Mouse (Mus musculus): ENCODE measurements at regions not wholly inside any gene's neighbourhood (a gene's known extent, or its start where the extent isn't known, plus 50 kb on each side); places are given as distances from the start of the nearest gene placed in this dataset.
A peak's percentile ranks its signal among the peaks of the same experiment; 100 is the strongest.

DNA sequence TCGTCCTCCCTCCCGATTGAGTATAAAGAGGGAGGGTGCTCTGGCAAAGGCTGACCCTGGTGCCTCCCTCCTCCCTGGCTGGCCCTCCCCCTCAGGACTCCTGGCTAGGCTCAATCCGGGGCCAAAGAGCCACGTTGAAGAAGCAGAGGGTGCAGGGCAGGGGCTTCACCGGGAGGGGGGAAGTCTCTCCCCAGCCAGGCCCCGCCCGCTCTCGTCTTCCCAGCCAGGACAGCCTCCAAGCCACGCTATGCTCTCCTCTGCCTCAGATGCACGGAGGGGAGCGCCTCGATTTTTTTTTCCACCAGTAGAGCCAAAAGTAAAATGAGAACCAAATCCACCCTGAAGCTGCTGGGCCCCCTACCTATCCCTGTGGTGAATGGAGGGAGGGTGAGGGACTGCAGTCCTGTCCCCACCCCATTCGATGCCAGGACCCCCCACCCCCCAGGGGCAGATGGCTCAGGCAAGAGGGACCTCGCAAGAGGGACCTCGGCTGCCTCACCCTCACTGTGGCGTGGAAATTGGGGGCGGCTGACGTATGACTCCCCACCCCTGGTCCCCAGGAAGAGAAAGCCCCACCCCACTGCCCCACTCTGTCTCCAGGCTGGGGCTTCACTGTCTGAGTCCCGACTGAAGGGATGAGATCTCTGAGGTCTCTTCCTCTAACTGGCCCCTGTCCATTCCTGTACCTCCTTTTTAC is 53.2 kb upstream of the Col1a1 start:
- Histone ChIP-seq H3K4me3 (ENCODE audit: low read depth, low read length) (no peak overlapping the region; the same call in 1 of the 2 replicates), H3K9ac (replicated peaks; ENCODE audit: low read length) (peak overlapping the region; percentile 53), H3K27ac (replicated peaks; ENCODE audit: low read depth, low read length) (peak overlapping the region; percentile 95), H3K27me3 (ENCODE audit: control insufficient read depth, insufficient read depth, low read length) (no peaks in the 10 kb centered on the region; the same call in 1 of the 2 replicates), H3K4me2 (ENCODE audit: low read depth, low read length) (peak overlapping the region; percentile 40), H3K9me3 (replicated peaks; ENCODE audit: control insufficient read depth, low read length) (no peaks in the 10 kb centered on the region), H3K36me3 (replicated peaks; ENCODE audit: control insufficient read depth, insufficient read depth, low read depth, low read length) (no peaks in the 10 kb centered on the region), H3K4me1 (ENCODE audit: control insufficient read depth, insufficient read depth, low read length) (peaks cover 9% of the 10 kb centered on the region)
- ATAC-seq (replicated peaks; ENCODE audit: insufficient number of reproducible peaks, low FRiP score, low TSS enrichment, low read depth) (peak; percentile 71), DNase-seq (ENCODE audit: low spot score) (peak; percentile 82)
- WGBS = 1% methylated on average over 19 of the region's 19 CpGs

DNA sequence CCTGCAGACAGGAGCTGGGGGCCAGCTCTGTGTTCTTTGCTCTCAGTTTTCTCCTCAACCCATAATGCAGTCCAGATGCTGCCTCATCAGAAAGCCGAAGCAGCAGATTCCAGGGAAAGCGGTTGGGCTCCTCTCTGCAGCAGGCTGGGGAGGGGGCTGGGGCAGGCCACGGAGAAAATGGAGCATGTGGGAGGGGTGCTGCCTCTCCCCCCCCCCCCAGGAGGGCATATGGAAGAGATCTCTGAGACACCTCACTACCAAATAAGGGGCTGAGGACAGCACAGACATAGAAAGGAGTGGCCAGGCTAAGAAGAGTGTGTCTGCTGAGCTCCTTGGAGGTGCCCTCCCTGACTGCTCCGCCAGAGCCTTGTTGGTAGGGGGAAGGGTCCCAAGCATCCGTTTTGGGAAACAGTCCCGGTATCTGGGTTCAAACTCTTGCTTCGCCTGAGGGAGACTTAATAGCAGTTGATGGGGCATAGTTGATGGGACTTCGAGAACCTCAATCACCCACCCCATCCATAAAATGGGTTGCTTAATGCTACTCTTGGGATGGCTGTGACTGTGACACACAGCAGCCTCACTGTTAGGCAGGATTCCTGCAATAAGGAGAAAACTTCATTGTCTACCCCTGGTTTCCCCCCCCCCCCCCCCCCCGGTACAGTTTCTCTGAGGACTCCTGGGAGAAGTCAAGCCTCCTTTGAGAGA is 53.9 kb upstream of the Col1a1 start:
- peak overlapping the region; percentile 40 for H3K4me2 ChIP-seq (ENCODE audit: low read depth, low read length)

GRCm38 (mm10) chr11:94880896-94881840 is 54.9 kb upstream of the Col1a1 start:
- Histone ChIP-seq H3K9me3 (replicated peaks; ENCODE audit: control insufficient read depth, low read length) (no peaks in the 10 kb centered on the region), H3K9ac (replicated peaks; ENCODE audit: low read length) (peak overlapping the region; percentile 22), H3K27ac (replicated peaks; ENCODE audit: low read depth, low read length) (peak overlapping the region; percentile 95), H3K36me3 (replicated peaks; ENCODE audit: control insufficient read depth, insufficient read depth, low read depth, low read length) (no peaks in the 10 kb centered on the region), H3K27me3 (ENCODE audit: control insufficient read depth, insufficient read depth, low read length) (no peaks in the 10 kb centered on the region; the same call in 1 of the 2 replicates), H3K4me2 (ENCODE audit: low read depth, low read length) (peak overlapping the region; percentile 5), H3K4me1 (ENCODE audit: control insufficient read depth, insufficient read depth, low read length) (peaks cover 9% of the 10 kb centered on the region), H3K4me3 (ENCODE audit: low read depth, low read length) (no peak overlapping the region)
- no peak for ATAC-seq (replicated peaks; ENCODE audit: insufficient number of reproducible peaks, low FRiP score, low TSS enrichment, low read depth)
- 3% methylated on average over 27 of the region's 27 CpGs for WGBS
- peak; percentile 65 for DNase-seq (ENCODE audit: low spot score)

More for the DNA sequence above, 53.9 kb upstream of the Col1a1 start:
- Histone ChIP-seq H3K36me3 (replicated peaks; ENCODE audit: control insufficient read depth, insufficient read depth, low read depth, low read length) (no peaks in the 10 kb centered on the region), H3K4me1 (ENCODE audit: control insufficient read depth, insufficient read depth, low read length) (peaks cover 9% of the 10 kb centered on the region), H3K9me3 (replicated peaks; ENCODE audit: control insufficient read depth, low read length) (no peaks in the 10 kb centered on the region), H3K9ac (replicated peaks; ENCODE audit: low read length) (peak overlapping the region; percentile 53), H3K27me3 (ENCODE audit: control insufficient read depth, insufficient read depth, low read length) (no peaks in the 10 kb centered on the region; the same call in 1 of the 2 replicates), H3K27ac (replicated peaks; ENCODE audit: low read depth, low read length) (peak overlapping the region; percentile 95), H3K4me3 (ENCODE audit: low read depth, low read length) (no peak overlapping the region; the same call in 1 of the 2 replicates)
- DNase-seq (ENCODE audit: low spot score) (peak; percentile 93), ATAC-seq (replicated peaks; ENCODE audit: insufficient number of reproducible peaks, low FRiP score, low TSS enrichment, low read depth) (peak; percentile 81)
- WGBS = 6% methylated on average over 8 of the region's 9 CpGs

DNA sequence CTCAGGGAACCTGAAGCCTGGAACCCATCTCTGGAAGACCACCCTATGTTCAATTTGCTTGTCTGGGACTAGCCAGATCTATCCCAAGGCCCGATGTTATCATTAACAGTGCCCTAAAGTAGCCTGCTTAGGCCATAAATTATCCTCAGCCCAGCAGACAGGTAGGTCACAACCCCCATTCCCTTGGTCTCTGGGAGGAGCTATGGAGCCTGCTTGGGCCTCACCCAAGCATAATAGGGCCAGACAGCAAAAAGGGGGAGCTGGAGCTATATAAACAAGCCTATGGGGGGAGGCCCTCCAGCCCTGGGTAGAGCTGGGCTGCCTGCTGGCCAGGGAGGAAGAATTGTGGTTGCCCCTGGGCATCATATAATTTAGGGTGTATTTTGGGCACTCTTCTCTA is 59.3 kb upstream of the Col1a1 start:
- Histone ChIP-seq H3K9ac (replicated peaks; ENCODE audit: low read length) (no peak overlapping the region), H3K36me3 (replicated peaks; ENCODE audit: control insufficient read depth, insufficient read depth, low read depth, low read length) (no peaks in the 10 kb centered on the region), H3K27ac (replicated peaks; ENCODE audit: low read depth, low read length) (no peak overlapping the region), H3K9me3 (replicated peaks; ENCODE audit: control insufficient read depth, low read length) (no peaks in the 10 kb centered on the region), H3K4me3 (ENCODE audit: low read depth, low read length) (no peak overlapping the region), H3K4me2 (ENCODE audit: low read depth, low read length) (no peak overlapping the region), H3K4me1 (ENCODE audit: control insufficient read depth, insufficient read depth, low read length) (peaks cover 3% of the 10 kb centered on the region), H3K27me3 (ENCODE audit: control insufficient read depth, insufficient read depth, low read length) (no peaks in the 10 kb centered on the region; the same call in 1 of the 2 replicates)
- ATAC-seq (replicated peaks; ENCODE audit: insufficient number of reproducible peaks, low FRiP score, low TSS enrichment, low read depth) (no peak), DNase-seq (ENCODE audit: low spot score) (no peak)
- 78% methylated on average over 1 of the region's 1 CpGs for WGBS

GRCm38 (mm10) chr11:94875026-94875425 is 61.0 kb upstream of the Col1a1 start:
- no peak overlapping the region; the same call in 1 of the 2 replicates for H3K9ac ChIP-seq (replicated peaks; ENCODE audit: low read length)
- no peaks in the 10 kb centered on the region for H3K9me3 ChIP-seq (replicated peaks; ENCODE audit: control insufficient read depth, low read length)
- H3K4me1 ChIP-seq (ENCODE audit: control insufficient read depth, insufficient read depth, low read length) = peaks cover 3% of the 10 kb centered on the region; the same call in 1 of the 2 replicates
- no peak overlapping the region for H3K4me2 ChIP-seq (ENCODE audit: low read depth, low read length)
- H3K27me3 ChIP-seq (ENCODE audit: control insufficient read depth, insufficient read depth, low read length) = no peaks in the 10 kb centered on the region; the same call in 1 of the 2 replicates
- 66% methylated on average over 7 of the region's 7 CpGs for WGBS
- no peak for ATAC-seq (replicated peaks; ENCODE audit: insufficient number of reproducible peaks, low FRiP score, low TSS enrichment, low read depth)
- no peak overlapping the region for H3K27ac ChIP-seq (replicated peaks; ENCODE audit: low read depth, low read length)
- no peaks in the 10 kb centered on the region for H3K36me3 ChIP-seq (replicated peaks; ENCODE audit: control insufficient read depth, insufficient read depth, low read depth, low read length)
- no peak for DNase-seq (ENCODE audit: low spot score)
- H3K4me3 ChIP-seq (ENCODE audit: low read depth, low read length) = no peak overlapping the region

DNA sequence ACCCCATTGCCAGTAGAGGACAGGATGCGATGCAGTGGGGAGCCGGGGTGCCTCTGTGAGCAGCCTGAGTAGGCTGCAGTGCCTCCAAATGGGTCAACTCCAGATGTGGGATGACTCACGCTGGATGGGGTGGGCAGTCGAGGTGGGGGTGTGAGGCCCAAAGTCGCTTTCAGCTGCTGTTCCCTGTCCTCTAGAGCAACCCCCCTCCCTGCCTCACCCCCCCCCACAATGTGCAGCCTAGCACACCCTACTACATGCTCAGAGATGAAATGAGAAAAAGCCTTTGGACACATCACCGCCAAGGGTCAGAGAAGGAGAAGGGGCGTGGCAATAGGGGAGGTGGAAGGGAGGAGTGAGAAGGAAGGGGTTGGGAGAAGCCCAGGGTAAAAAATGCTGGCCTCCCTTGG is 61.9 kb upstream of the Col1a1 start:
- Histone ChIP-seq H3K4me3 (ENCODE audit: low read depth, low read length) (no peak overlapping the region), H3K9me3 (replicated peaks; ENCODE audit: control insufficient read depth, low read length) (no peaks in the 10 kb centered on the region), H3K27ac (replicated peaks; ENCODE audit: low read depth, low read length) (no peak overlapping the region), H3K9ac (replicated peaks; ENCODE audit: low read length) (peak overlapping the region; percentile 43), H3K4me1 (ENCODE audit: control insufficient read depth, insufficient read depth, low read length) (peaks cover 3% of the 10 kb centered on the region; the same call in 1 of the 2 replicates), H3K4me2 (ENCODE audit: low read depth, low read length) (no peak overlapping the region), H3K27me3 (ENCODE audit: control insufficient read depth, insufficient read depth, low read length) (no peaks in the 10 kb centered on the region; the same call in 1 of the 2 replicates), H3K36me3 (replicated peaks; ENCODE audit: control insufficient read depth, insufficient read depth, low read depth, low read length) (no peaks in the 10 kb centered on the region)
- WGBS = 16% methylated on average over 7 of the region's 7 CpGs
- DNase-seq (ENCODE audit: low spot score) (no peak), ATAC-seq (replicated peaks; ENCODE audit: insufficient number of reproducible peaks, low FRiP score, low TSS enrichment, low read depth) (0 out of 2 replicates have a peak, but pooled peaks have one; percentile 40)

- H3K4me2 ChIP-seq (ENCODE audit: low read depth, low read length) = peak overlapping the region; percentile 11; the same call in 1 of the 2 replicates
- WGBS = 6% methylated on average over 7 of the region's 7 CpGs
- H3K36me3 ChIP-seq (replicated peaks; ENCODE audit: control insufficient read depth, insufficient read depth, low read depth, low read length) = no peaks in the 10 kb centered on the region
- H3K27ac ChIP-seq (replicated peaks; ENCODE audit: low read depth, low read length) = no peak overlapping the region
- H3K4me1 ChIP-seq (ENCODE audit: control insufficient read depth, insufficient read depth, low read length) = peaks cover 3% of the 10 kb centered on the region; the same call in 1 of the 2 replicates
- H3K27me3 ChIP-seq (ENCODE audit: control insufficient read depth, insufficient read depth, low read length) = no peaks in the 10 kb centered on the region; the same call in 1 of the 2 replicates
- ATAC-seq (replicated peaks; ENCODE audit: insufficient number of reproducible peaks, low FRiP score, low TSS enrichment, low read depth) = no peak
- DNase-seq (ENCODE audit: low spot score) = no peak
- H3K4me3 ChIP-seq (ENCODE audit: low read depth, low read length) = no peak overlapping the region
- peak overlapping the region; percentile 43 for H3K9ac ChIP-seq (replicated peaks; ENCODE audit: low read length)
- no peaks in the 10 kb centered on the region for H3K9me3 ChIP-seq (replicated peaks; ENCODE audit: control insufficient read depth, low read length)
Observed at GRCm38 (mm10) chr11:94873693-94874092, 62.3 kb upstream of the Col1a1 start.

All from embryonic facial prominence, embryonic 11.5 days (tissue).